Mouse (Mus musculus): ENCODE data around the gene Gpsm1. TPM values are rescaled to one million over a fixed set of nuclear protein-coding genes. Genes with fewer than 3 reads are reported as not detected.

The Gpsm1 gene
- polyA plus RNA-seq, 1 experiment from 2014 or later, result 36.5 TPM

- no peaks in the 10 kb centered on the region for H3K27me3 ChIP-seq (ENCODE audit: control insufficient read depth, insufficient read depth, low read length)
- H3K9ac ChIP-seq (ENCODE audit: low read length), result no peak within 1 kb of the TSS
- peaks cover 8 to 16% of the 10 kb centered on the region in 2 experiments for H3K4me1 ChIP-seq (ENCODE audit: control insufficient read depth in 2 of 2, insufficient read depth in 2 of 2, low read length in 2 of 2)
- H3K4me3 ChIP-seq (ENCODE audit: control insufficient read depth in 1 of 2, insufficient read depth in 1 of 2, low read depth in 1 of 2, low read length in 2 of 2), result no peak within 1 kb of the TSS
- WGBS, result 37% methylated on average over 3 of the region's 3 CpGs
- no peaks in the 10 kb centered on the region for H3K9me3 ChIP-seq (ENCODE audit: control insufficient read depth, low read length)
- peaks cover 34% of the 10 kb centered on the region for H3K36me3 ChIP-seq (ENCODE audit: control insufficient read depth, insufficient read depth, low read length)
- H3K27ac ChIP-seq (replicated peaks in 1 of 2; ENCODE audit: control insufficient read depth in 1 of 2, insufficient read depth in 1 of 2, low read depth in 2 of 2, low read length in 2 of 2), result no peak within 1 kb of the TSS
- H3K4me2 ChIP-seq (ENCODE audit: low read length), result no peak within 1 kb of the TSS
- no peak for ATAC-seq (ENCODE audit: insufficient number of reproducible peaks, insufficient read depth, low FRiP score, low read depth)
Observed at GRCm38 (mm10) chr2:26360772-26361171, 45.5 kb downstream of the Gpsm1 start, which contains the start of gene Card9. Gene Card9 (minus strand): TSS chr2:26360918.

DNA sequence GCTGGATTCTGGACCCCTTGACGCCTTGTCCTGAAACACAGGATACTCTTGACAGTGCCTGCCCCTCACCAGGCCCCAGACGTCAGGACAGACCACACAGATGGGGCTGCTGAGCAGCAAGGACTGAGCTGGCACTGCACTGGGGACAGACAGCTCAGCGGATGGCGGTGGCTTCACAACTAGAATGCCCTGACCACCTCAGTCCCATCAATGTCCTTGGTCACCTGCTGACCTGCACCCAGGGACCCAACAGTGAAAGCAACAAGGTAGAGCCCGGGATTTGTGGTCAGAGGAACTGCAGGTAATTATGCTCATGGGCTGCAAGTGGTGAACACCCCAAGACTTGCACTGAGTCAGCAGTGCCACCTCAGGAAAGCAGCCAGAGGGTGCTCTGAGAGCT is 47.7 kb downstream of the Gpsm1 start:
- Histone ChIP-seq H3K27me3 (ENCODE audit: control insufficient read depth, insufficient read depth, low read length) (no peaks in the 10 kb centered on the region), H3K4me1 (ENCODE audit: control insufficient read depth in 2 of 2, insufficient read depth in 2 of 2, low read length in 2 of 2) (peaks cover 8 to 16% of the 10 kb centered on the region in 2 experiments), H3K4me2 (ENCODE audit: low read length) (no peak overlapping the region), H3K27ac (replicated peaks in 1 of 2; ENCODE audit: control insufficient read depth in 1 of 2, insufficient read depth in 1 of 2, low read depth in 2 of 2, low read length in 2 of 2) (no peak overlapping the region), H3K9me3 (ENCODE audit: control insufficient read depth, low read length) (no peaks in the 10 kb centered on the region), H3K4me3 (ENCODE audit: control insufficient read depth in 1 of 2, insufficient read depth in 1 of 2, low read depth in 1 of 2, low read length in 2 of 2) (no peak overlapping the region), H3K36me3 (ENCODE audit: control insufficient read depth, insufficient read depth, low read length) (peaks cover 56% of the 10 kb centered on the region), H3K9ac (ENCODE audit: low read length) (no peak overlapping the region)
- WGBS, result 77% methylated on average over 5 of the region's 5 CpGs
- no peak for ATAC-seq (ENCODE audit: insufficient number of reproducible peaks, insufficient read depth, low FRiP score, low read depth)

DNA sequence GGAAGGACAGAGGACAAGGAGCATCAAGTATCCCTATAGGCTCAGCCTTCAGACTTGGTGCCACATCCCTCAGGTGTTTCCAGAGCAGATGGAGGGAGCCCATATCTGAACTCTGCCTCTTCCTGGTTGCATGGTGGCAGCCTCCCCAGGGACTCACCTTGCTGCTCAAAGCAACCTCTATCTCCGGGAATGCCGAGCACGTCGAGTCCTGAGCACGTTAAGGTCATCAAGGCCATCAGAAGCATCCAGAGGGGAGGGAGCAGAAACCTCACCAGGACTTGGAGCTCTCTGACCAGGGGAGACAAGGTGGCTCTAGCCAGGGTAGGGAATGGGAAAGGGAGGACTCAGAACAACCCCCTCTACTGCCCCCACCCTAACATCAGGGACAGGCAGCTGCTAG is 48.2 kb downstream of the Gpsm1 start:
- H3K9ac ChIP-seq (ENCODE audit: low read length), result no peak overlapping the region
- 53% methylated on average over 5 of the region's 5 CpGs for WGBS
- H3K4me3 ChIP-seq (ENCODE audit: control insufficient read depth in 1 of 2, insufficient read depth in 1 of 2, low read depth in 1 of 2, low read length in 2 of 2), result no peak overlapping the region
- no peaks in the 10 kb centered on the region for H3K9me3 ChIP-seq (ENCODE audit: control insufficient read depth, low read length)
- ATAC-seq (ENCODE audit: insufficient number of reproducible peaks, insufficient read depth, low FRiP score, low read depth), result no peak
- no peak overlapping the region for H3K27ac ChIP-seq (replicated peaks in 1 of 2; ENCODE audit: control insufficient read depth in 1 of 2, insufficient read depth in 1 of 2, low read depth in 2 of 2, low read length in 2 of 2)
- H3K4me1 ChIP-seq (ENCODE audit: control insufficient read depth in 2 of 2, insufficient read depth in 2 of 2, low read length in 2 of 2), result peaks cover 8 to 16% of the 10 kb centered on the region in 2 experiments
- H3K27me3 ChIP-seq (ENCODE audit: control insufficient read depth, insufficient read depth, low read length), result no peaks in the 10 kb centered on the region
- peaks cover 61% of the 10 kb centered on the region for H3K36me3 ChIP-seq (ENCODE audit: control insufficient read depth, insufficient read depth, low read length)
- H3K4me2 ChIP-seq (ENCODE audit: low read length), result no peak overlapping the region

- peak overlapping the region; percentile 25 to 61 for H3K27ac ChIP-seq (replicated peaks in 1 of 2; ENCODE audit: control insufficient read depth in 1 of 2, insufficient read depth in 1 of 2, low read depth in 2 of 2, low read length in 2 of 2)
- H3K9ac ChIP-seq (ENCODE audit: low read length), result no peak overlapping the region
- peaks cover 8 to 16% of the 10 kb centered on the region in 2 experiments for H3K4me1 ChIP-seq (ENCODE audit: control insufficient read depth in 2 of 2, insufficient read depth in 2 of 2, low read length in 2 of 2)
- no peaks in the 10 kb centered on the region for H3K9me3 ChIP-seq (ENCODE audit: control insufficient read depth, low read length)
- H3K4me2 ChIP-seq (ENCODE audit: low read length), result no peak overlapping the region
- no peaks in the 10 kb centered on the region for H3K27me3 ChIP-seq (ENCODE audit: control insufficient read depth, insufficient read depth, low read length)
- no peak overlapping the region for H3K4me3 ChIP-seq (ENCODE audit: control insufficient read depth in 1 of 2, insufficient read depth in 1 of 2, low read depth in 1 of 2, low read length in 2 of 2)
- peaks cover 76% of the 10 kb centered on the region for H3K36me3 ChIP-seq (ENCODE audit: control insufficient read depth, insufficient read depth, low read length)
- 46% methylated on average over 10 of the region's 10 CpGs for WGBS
- 0 out of 2 replicates have a peak, but pooled peaks have one; percentile 49 for ATAC-seq (ENCODE audit: insufficient number of reproducible peaks, insufficient read depth, low FRiP score, low read depth)
Observed at GRCm38 (mm10) chr2:26364738-26365465, 49.6 kb downstream of the Gpsm1 start.

DNA sequence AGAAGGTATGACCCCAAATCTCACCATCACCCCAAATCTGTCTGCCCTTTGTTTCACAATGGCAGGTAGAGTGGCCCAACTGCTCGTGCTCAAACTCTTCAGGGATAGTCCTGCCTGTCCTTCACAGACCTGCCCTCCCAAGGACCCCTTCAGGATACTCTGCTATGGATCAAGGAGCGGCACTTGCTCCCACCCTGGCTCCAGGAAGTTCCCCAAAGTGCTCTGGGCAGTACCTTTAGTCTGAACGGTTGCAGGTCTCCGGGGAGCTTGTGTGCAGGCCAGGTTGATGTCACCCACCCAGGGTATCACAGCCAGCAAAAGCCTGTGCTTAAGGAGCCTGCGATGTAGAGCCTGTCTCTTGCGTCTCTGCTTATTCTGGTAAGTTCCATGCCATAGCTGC is 52.6 kb downstream of the Gpsm1 start:
- ATAC-seq (ENCODE audit: insufficient number of reproducible peaks, insufficient read depth, low FRiP score, low read depth), result no peak
- peaks cover 97% of the 10 kb centered on the region for H3K36me3 ChIP-seq (ENCODE audit: control insufficient read depth, insufficient read depth, low read length)
- no peak overlapping the region for H3K9ac ChIP-seq (ENCODE audit: low read length)
- H3K4me1 ChIP-seq (ENCODE audit: control insufficient read depth in 2 of 2, insufficient read depth in 2 of 2, low read length in 2 of 2), result peaks cover 8 to 16% of the 10 kb centered on the region in 2 experiments
- no peak overlapping the region for H3K27ac ChIP-seq (replicated peaks in 1 of 2; ENCODE audit: control insufficient read depth in 1 of 2, insufficient read depth in 1 of 2, low read depth in 2 of 2, low read length in 2 of 2)
- H3K9me3 ChIP-seq (ENCODE audit: control insufficient read depth, low read length), result no peaks in the 10 kb centered on the region
- H3K27me3 ChIP-seq (ENCODE audit: control insufficient read depth, insufficient read depth, low read length), result no peaks in the 10 kb centered on the region
- no peak overlapping the region for H3K4me2 ChIP-seq (ENCODE audit: low read length)
- 95% methylated on average over 6 of the region's 6 CpGs for WGBS
- H3K4me3 ChIP-seq (ENCODE audit: control insufficient read depth in 1 of 2, insufficient read depth in 1 of 2, low read depth in 1 of 2, low read length in 2 of 2), result no peak overlapping the region

DNA sequence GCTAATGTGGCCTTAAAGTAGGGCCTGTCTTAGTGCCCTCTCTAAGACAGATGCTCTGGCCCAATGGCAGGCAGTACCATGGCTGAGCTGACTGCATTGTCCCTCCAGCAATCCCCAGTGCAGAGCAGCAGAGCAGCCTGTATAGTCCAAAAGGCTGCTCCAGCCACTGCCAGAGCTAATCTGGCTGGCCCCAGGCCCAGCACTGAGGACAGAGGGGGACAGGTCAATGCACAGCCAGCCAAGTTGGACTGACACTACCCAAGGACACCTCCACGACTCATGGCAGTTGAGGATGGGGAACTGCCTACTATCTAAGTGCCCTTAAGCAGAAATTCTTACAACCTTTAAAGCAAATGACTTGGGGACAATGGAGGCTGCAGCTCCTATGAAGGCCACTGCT is 53.3 kb downstream of the Gpsm1 start:
- no peaks in the 10 kb centered on the region for H3K27me3 ChIP-seq (ENCODE audit: control insufficient read depth, insufficient read depth, low read length)
- H3K36me3 ChIP-seq (ENCODE audit: control insufficient read depth, insufficient read depth, low read length), result peaks cover 99% of the 10 kb centered on the region
- no peaks in the 10 kb centered on the region for H3K9me3 ChIP-seq (ENCODE audit: control insufficient read depth, low read length)
- peaks cover 8 to 16% of the 10 kb centered on the region in 2 experiments for H3K4me1 ChIP-seq (ENCODE audit: control insufficient read depth in 2 of 2, insufficient read depth in 2 of 2, low read length in 2 of 2)
- no peak overlapping the region for H3K4me2 ChIP-seq (ENCODE audit: low read length)
- no peak overlapping the region for H3K9ac ChIP-seq (ENCODE audit: low read length)
- WGBS, result 88% methylated on average over 1 of the region's 1 CpGs
- H3K4me3 ChIP-seq (ENCODE audit: control insufficient read depth in 1 of 2, insufficient read depth in 1 of 2, low read depth in 1 of 2, low read length in 2 of 2), result no peak overlapping the region
- no peak for ATAC-seq (ENCODE audit: insufficient number of reproducible peaks, insufficient read depth, low FRiP score, low read depth)
- no peak overlapping the region for H3K27ac ChIP-seq (replicated peaks in 1 of 2; ENCODE audit: control insufficient read depth in 1 of 2, insufficient read depth in 1 of 2, low read depth in 2 of 2, low read length in 2 of 2)

GRCm38 (mm10) chr2:26372396-26372795 is 57.1 kb downstream of the Gpsm1 start:
- Histone ChIP-seq H3K36me3 (ENCODE audit: control insufficient read depth, insufficient read depth, low read length) (peaks cover 99% of the 10 kb centered on the region), H3K4me2 (ENCODE audit: low read length) (no peak overlapping the region), H3K27me3 (ENCODE audit: control insufficient read depth, insufficient read depth, low read length) (no peaks in the 10 kb centered on the region), H3K9ac (ENCODE audit: low read length) (no peak overlapping the region), H3K4me1 (ENCODE audit: control insufficient read depth in 2 of 2, insufficient read depth in 2 of 2, low read length in 2 of 2) (no peaks in the 10 kb centered on the region), H3K9me3 (ENCODE audit: control insufficient read depth, low read length) (no peaks in the 10 kb centered on the region), H3K4me3 (ENCODE audit: control insufficient read depth in 1 of 2, insufficient read depth in 1 of 2, low read depth in 1 of 2, low read length in 2 of 2) (no peak overlapping the region), H3K27ac (replicated peaks in 1 of 2; ENCODE audit: control insufficient read depth in 1 of 2, insufficient read depth in 1 of 2, low read depth in 2 of 2, low read length in 2 of 2) (no peak overlapping the region)
- no peak for ATAC-seq (ENCODE audit: insufficient number of reproducible peaks, insufficient read depth, low FRiP score, low read depth)
- 93% methylated on average over 8 of the region's 8 CpGs for WGBS

Data from heart, embryonic 14.5 days (tissue).